Mouse (Mus musculus): ENCODE results near the gene Pabpn1. TPM values are rescaled to one million over a fixed set of nuclear protein-coding genes. Genes with fewer than 3 reads are reported as not detected.

The Pabpn1 gene
- polyA plus RNA-seq, 1 experiment from 2014 or later, result 123 TPM

- Histone ChIP-seq H3K36me3 (ENCODE audit: insufficient read depth, low read length) (no peaks in the 10 kb centered on the region), H3K9me3 (replicated peaks; ENCODE audit: low read length) (no peaks in the 10 kb centered on the region), H3K27ac (peak within 1 kb of the TSS; percentile 96), H3K4me3 (replicated peaks; ENCODE audit: low read depth, low read length) (peak within 1 kb of the TSS; percentile 69), H3K4me1 (replicated peaks; ENCODE audit: insufficient read depth, low read length) (peaks cover 11% of the 10 kb centered on the region), H3K27me3 (ENCODE audit: insufficient read depth, low read length) (no peaks in the 10 kb centered on the region), H3K9ac (ENCODE audit: low read depth, low read length) (peak within 1 kb of the TSS; percentile 84), H3K4me2 (ENCODE audit: low read length) (peak within 1 kb of the TSS; percentile 83)
- DNase-seq (ENCODE audit: low spot score) (peak; percentile 93), ATAC-seq (replicated peaks; ENCODE audit: low FRiP score, low read depth) (peak; percentile 91)
- TF ChIP-seq CTCF (IDR thresholded peaks at IDR 0.05; ENCODE audit: low read depth), result no peak
- under 1% methylated on average over 27 of the region's 27 CpGs for WGBS
Observed at GRCm38 (mm10) chr14:54883154-54884021, 8.9 kb upstream of the Pabpn1 start, which contains the start of the genes Bcl2l2 and Gm20521. Gene Bcl2l2, plus strand, starts transcription at chr14:54883377. Gene Gm20521, plus strand, starts transcription at chr14:54883441.

- peak overlapping the region; percentile 83 for H3K4me2 ChIP-seq (ENCODE audit: low read length)
- peak overlapping the region; percentile 84 for H3K9ac ChIP-seq (ENCODE audit: low read depth, low read length)
- no peaks in the 10 kb centered on the region for H3K36me3 ChIP-seq (ENCODE audit: insufficient read depth, low read length)
- H3K4me1 ChIP-seq (replicated peaks; ENCODE audit: insufficient read depth, low read length), result peaks cover 11% of the 10 kb centered on the region
- peak overlapping the region; percentile 96 for H3K27ac ChIP-seq
- H3K4me3 ChIP-seq (replicated peaks; ENCODE audit: low read depth, low read length), result peak overlapping the region; percentile 69
- no peak for TF ChIP-seq CTCF (IDR thresholded peaks at IDR 0.05; ENCODE audit: low read depth)
- no peaks in the 10 kb centered on the region for H3K27me3 ChIP-seq (ENCODE audit: insufficient read depth, low read length)
- peak; percentile 64 for DNase-seq (ENCODE audit: low spot score)
- no peak; the same call in 1 of the 2 replicates for ATAC-seq (replicated peaks; ENCODE audit: low FRiP score, low read depth)
- H3K9me3 ChIP-seq (replicated peaks; ENCODE audit: low read length), result no peaks in the 10 kb centered on the region
- 11% methylated on average over 21 of the region's 21 CpGs for WGBS
Observed at GRCm38 (mm10) chr14:54884022-54884712, 8.1 kb upstream of the Pabpn1 start.

GRCm38 (mm10) chr14:54885309-54885708 is 7.0 kb upstream of the Pabpn1 start:
- no peak for ATAC-seq (replicated peaks; ENCODE audit: low FRiP score, low read depth)

GRCm38 (mm10) chr14:54893651-54894181 is 1.4 kb downstream of the Pabpn1 start:
- DNase-seq (ENCODE audit: low spot score) (peak; percentile 100), ATAC-seq (replicated peaks; ENCODE audit: low FRiP score, low read depth) (peak; percentile 99)
- peak overlapping the region; percentile 100 for H3K4me3 ChIP-seq (replicated peaks; ENCODE audit: low read depth, low read length)
- H3K36me3 ChIP-seq (ENCODE audit: insufficient read depth, low read length), result peaks cover 17% of the 10 kb centered on the region
- WGBS, result under 1% methylated on average over 34 of the region's 38 CpGs
- H3K4me1 ChIP-seq (replicated peaks; ENCODE audit: insufficient read depth, low read length), result 0 out of 2 replicates have a peak, but pooled peaks cover 3% of the 10 kb centered on the region
- peak overlapping the region; percentile 97 for H3K27ac ChIP-seq
- H3K9ac ChIP-seq (ENCODE audit: low read depth, low read length), result peak overlapping the region; percentile 100
- H3K27me3 ChIP-seq (ENCODE audit: insufficient read depth, low read length), result no peaks in the 10 kb centered on the region
- H3K4me2 ChIP-seq (ENCODE audit: low read length), result peak overlapping the region; percentile 61
- no peaks in the 10 kb centered on the region for H3K9me3 ChIP-seq (replicated peaks; ENCODE audit: low read length)
- no peak for TF ChIP-seq CTCF (IDR thresholded peaks at IDR 0.05; ENCODE audit: low read depth)

More at GRCm38 (mm10) chr14:54885309-54885708, 7.0 kb upstream of the Pabpn1 start:
- H3K9me3 ChIP-seq (replicated peaks; ENCODE audit: low read length), result no peaks in the 10 kb centered on the region
- no peak for DNase-seq (ENCODE audit: low spot score)
- no peaks in the 10 kb centered on the region for H3K36me3 ChIP-seq (ENCODE audit: insufficient read depth, low read length)
- peak overlapping the region; percentile 83 for H3K4me2 ChIP-seq (ENCODE audit: low read length)
- no peak for TF ChIP-seq CTCF (IDR thresholded peaks at IDR 0.05; ENCODE audit: low read depth)
- peaks cover 11% of the 10 kb centered on the region for H3K4me1 ChIP-seq (replicated peaks; ENCODE audit: insufficient read depth, low read length)
- no peak overlapping the region for H3K4me3 ChIP-seq (replicated peaks; ENCODE audit: low read depth, low read length)
- H3K9ac ChIP-seq (ENCODE audit: low read depth, low read length), result no peak overlapping the region
- WGBS, result 82% methylated on average over 11 of the region's 11 CpGs
- H3K27me3 ChIP-seq (ENCODE audit: insufficient read depth, low read length), result no peaks in the 10 kb centered on the region
- no peak overlapping the region for H3K27ac ChIP-seq

- Histone ChIP-seq H3K9ac (ENCODE audit: low read depth, low read length) (peak overlapping the region; percentile 100), H3K36me3 (ENCODE audit: insufficient read depth, low read length) (peaks cover 22% of the 10 kb centered on the region), H3K27ac (peak overlapping the region; percentile 97), H3K4me2 (ENCODE audit: low read length) (peak overlapping the region; percentile 61), H3K27me3 (ENCODE audit: insufficient read depth, low read length) (no peaks in the 10 kb centered on the region), H3K4me3 (replicated peaks; ENCODE audit: low read depth, low read length) (peak overlapping the region; percentile 100), H3K4me1 (replicated peaks; ENCODE audit: insufficient read depth, low read length) (0 out of 2 replicates have a peak, but pooled peaks cover 3% of the 10 kb centered on the region), H3K9me3 (replicated peaks; ENCODE audit: low read length) (no peaks in the 10 kb centered on the region)
- WGBS, result under 1% methylated on average over 54 of the region's 54 CpGs
- ATAC-seq (replicated peaks; ENCODE audit: low FRiP score, low read depth), result peak; percentile 50
- no peak for TF ChIP-seq CTCF (IDR thresholded peaks at IDR 0.05; ENCODE audit: low read depth)
- DNase-seq (ENCODE audit: low spot score), result peak; percentile 68
Observed at GRCm38 (mm10) chr14:54894296-54895151, 2.2 kb downstream of the Pabpn1 start.

Data from kidney, postnatal 0 days (tissue).